Mouse (Mus musculus) cerebellum, adult 18-20 months (tissue): ENCODE measurements around the gene Pax1.
A peak's percentile ranks its signal among the peaks of the same experiment; 100 is the strongest.

Source experiments
- DNase-seq, 2 experiments: peaks; one replicate each; pipeline ENCODE4 v3.0.0; 2021

Gene Pax1

DNA sequence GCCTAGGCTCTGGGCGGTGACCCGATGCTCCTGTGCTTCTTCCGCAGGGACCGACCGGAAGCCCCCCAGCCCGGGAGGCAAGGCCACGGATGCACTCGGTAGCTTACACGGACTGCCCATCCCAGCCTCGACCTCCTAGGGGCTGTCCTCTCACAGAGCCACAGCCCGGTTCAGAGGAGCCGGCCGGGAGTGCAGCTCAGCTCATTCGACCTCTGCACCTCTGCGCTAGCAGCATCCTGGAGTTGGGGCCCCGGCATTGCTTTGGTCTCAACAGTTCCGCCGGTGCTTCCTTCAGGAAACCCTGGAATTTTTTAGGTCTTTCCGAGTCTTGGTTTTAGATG lies 11.9 kb downstream of the Pax1 start:
- no peak for DNase-seq

DNA sequence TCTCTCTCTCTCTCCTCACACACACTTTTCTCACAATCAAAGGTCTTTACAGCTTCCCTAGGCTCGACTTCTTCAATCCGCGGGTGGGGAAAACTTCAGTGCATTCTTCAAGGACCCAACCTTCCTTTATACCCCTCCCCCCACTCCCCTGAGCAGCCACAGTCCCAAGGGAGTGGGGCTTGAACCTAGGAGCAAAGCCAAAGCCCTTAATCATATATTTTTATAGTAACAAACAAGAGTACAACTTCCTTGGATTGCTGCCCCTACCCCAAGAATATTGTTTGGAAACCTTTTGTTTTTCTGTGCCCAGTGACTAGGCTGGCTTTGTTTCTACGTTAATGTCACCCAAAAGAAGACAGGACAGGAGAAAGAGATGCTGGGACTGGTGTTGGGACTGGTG lies 12.5 kb downstream of the Pax1 start:
- DNase-seq: no peak

DNA sequence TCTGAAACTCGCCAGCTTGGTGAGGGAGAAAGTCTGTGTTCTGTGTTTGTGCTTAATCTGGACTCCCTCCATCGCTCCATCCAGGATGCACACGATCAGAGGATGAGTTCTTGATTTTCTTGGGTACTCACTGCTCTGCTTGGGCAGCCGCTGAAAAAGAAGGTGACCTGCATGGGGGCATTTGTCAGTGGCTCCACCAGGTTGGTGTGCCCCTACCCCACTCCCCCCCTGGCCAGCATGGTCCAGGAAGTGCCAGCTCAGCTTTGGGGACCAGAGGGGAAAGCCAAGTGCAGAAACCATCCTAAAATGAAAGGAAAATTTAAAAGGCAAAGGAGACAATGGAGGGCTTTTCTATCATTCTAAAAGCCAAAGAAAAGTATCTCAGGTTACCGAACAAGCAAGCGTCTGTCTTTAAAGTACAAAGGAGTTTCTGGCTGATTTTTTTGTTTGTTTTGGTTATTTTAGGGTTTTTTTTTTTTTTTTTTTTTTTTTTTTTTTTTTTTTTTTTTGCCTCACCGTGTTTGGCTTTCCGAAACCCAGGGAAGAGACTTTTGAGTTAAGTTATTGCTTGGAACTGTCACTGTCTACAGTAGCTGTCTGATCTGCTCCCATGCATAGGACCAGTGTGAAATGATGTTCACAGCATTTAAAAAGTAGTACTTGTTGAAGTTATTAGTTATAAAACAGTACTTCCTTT lies 13.4 kb downstream of the Pax1 start:
- DNase-seq: no peak

DNA sequence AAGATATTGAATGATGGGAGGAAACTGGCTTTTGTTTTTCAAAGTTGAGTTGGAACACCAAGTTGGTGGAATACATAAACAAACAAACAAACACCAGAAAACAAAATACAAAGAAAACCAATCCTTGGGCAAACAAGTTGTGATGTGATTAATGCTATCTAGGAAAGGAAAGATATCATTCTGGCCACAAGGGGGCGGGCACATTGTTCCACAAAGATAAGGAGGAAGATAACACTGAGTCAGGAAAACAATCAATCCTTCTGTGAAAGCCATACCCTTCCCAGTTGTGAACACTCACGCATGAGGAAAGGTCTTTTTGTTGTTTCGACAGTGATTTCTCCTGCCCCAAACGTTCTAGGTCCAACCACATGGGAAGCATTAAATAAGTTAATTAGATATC lies 17.2 kb downstream of the Pax1 start:
- peak; percentile 13 to 23 for DNase-seq

DNA sequence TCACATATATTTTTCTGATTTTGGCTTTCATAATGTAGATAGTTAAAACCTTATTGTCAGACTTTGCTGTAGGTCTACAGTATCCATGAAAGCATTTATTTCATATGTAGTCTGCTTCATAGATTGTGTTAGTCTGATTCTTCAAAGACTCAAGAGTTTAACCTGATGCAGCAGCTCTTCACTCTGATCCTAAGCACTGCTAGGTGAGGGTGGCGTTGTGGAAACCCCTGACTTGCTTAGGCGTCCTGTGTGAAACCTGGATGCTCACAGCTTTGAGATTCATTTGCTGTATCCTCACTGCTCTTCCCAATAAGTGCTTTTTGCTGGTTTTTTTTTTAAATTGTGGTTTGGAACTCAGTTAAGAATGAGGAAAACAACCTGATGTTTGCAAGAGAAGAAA lies 21.6 kb downstream of the Pax1 start:
- DNase-seq: no peak

DNA sequence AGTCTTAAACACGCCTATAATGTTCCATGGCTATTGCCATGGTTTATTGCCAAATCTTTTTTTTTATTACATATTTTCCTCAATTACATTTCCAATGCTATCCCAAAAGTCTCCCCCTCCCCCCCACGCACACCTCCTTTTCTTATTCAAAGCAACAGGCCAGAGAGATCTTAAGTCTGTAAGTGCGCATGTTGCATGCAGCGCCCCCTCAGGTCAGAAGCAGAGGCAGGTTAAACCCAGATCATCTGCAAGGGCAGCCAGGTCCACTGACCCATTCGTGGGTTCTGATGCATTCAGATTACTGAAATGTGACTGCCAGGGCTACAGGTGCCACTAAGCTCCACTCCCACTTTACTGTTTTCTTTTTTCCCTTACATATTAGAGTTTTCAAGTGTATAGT lies 25.2 kb downstream of the Pax1 start:
- no peak for DNase-seq

DNA sequence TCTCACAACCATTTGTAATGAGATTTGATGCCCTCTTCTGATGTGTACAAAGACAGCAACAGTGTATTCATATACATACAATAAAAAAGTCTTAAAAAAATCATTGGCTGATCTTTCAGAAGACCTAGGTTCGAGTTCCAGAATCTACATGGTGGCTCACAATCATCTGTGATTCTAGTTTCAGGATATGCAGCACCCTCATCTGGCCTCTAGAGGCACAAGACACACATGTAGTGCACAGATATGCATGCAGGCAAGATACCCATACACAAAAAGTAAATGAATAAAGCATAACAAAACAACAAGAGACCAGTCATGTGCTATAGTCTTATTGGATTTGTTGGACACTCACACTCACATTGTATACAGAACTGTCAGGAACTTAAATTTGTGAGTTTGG lies 47.6 kb downstream of the Pax1 start:
- no peak for DNase-seq

DNA sequence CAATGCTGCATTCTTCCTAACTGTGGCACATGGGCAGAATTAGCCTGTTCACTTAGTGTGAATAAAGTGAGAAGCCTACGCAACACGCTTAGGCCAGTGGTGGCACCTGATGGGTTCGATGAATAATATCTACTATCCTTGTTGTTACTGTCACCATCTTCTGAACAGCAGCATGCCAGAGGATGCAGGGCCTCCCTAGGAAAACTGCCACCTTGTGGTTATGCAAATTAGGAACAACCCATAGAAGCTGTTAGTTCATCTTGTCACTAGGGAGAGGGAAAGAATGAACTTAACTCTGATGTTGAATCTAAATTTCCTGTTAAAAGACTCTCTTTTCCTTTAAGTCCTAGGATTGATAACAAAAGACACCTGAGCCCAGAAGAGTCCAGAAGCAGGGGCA lies 53.3 kb downstream of the Pax1 start:
- DNase-seq: no peak

DNA sequence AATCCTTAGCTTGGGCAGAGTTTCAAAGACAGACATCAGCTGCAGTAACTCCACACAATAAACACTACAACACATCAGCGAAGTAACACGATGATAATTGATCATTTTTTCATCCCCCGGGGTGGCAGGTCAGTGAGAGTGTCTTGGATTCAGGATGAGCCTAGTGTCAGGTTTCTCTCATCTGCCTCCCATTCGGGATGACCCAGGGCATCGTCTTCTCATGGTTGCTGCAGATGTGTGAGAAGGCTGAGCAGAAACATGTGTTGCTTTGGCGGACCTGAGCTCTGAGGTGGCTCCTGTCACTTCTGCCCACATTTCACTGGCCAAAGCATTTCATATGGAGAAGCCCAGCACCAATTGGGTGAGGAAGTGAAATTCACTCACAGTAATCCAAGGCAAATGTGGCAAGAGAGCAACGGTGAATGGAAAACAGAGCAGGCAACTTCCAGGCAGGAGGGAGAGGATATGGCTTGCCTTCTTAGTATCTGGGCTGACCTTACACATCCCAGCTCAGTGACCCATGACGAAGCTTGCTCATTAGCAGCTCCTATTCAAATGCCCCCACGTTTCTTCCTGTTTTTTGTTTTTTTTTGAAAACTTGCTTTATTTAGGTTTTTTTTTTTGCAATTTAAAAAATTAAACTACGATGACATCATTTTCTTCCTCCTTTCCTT lies 63.0 kb downstream of the Pax1 start:
- DNase-seq: no peak

DNA sequence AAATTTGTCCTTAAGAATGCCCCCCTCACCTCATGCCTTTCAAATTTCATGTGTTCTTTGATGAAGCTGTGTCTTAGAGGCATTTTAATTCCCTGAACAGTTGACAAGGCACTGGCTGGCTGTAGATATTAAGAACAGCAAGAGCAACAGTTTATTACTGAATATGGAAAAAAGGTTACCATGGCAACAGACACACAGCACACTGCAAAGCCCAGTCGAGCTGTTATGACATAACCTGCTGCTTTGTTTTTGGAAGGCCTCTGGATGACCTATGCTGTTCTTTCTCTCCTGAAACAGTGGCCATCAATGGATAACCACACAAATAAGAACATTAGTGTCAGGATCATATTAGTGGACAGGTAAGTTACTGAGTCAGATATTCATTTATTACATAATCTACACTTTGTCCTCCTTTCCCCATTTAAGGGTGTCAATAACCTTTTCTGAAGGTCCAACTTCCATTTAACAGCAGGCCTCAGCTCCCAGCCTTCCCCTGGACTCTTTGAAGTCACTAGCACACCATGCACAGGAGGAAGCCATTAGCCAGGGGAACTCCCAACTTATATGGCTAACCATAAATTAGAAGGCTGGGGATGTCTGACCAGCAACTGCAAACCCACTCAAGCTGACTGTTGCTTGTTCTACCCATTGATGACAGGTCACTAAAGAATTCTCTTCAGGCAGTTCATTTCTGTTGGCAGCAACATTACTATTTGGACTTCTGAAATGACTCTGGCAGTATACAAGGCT lies 68.1 kb downstream of the Pax1 start:
- no peak for DNase-seq

DNA sequence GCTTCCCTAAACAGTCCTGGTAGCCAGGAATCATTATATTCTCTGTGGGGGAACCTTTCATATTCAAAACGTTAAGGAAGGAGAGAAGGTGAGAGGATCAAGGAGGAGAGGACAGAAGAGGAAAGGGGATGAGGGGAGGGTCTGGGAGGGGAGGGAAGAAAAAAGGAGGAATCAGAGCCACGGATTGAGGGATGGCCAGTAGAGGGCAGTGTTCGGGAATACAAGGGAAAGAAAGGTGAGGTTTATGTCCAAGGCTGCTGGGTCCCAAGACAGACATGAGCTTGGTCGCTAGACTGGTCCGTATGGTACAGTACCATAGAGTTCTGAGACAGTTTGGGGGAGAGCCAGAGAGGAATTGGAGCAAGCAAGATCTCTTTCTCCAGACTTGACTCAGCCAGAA lies 71.4 kb downstream of the Pax1 start:
- DNase-seq: peak; percentile 3 to 5
